Mouse (Mus musculus): Measurements from ENCODE around the gene Ctnna3. TPM values are rescaled to one million over a fixed set of nuclear protein-coding genes. Genes with fewer than 3 reads are reported as not detected.

Ctnna3 gene
- polyA plus RNA-seq, 2 experiments = 0.78 to 0.89 TPM

- Histone ChIP-seq H3K4me1 (ENCODE audit: control insufficient read depth, insufficient read depth, low read length) (no peaks in the 10 kb centered on the region), H3K36me3 (ENCODE audit: control insufficient read depth, insufficient read depth, low read length) (no peaks in the 10 kb centered on the region), H3K4me2 (replicated peaks; ENCODE audit: low read depth, low read length, severe bottlenecking) (no peak overlapping the region), H3K27ac (replicated peaks; ENCODE audit: low read depth, low read length) (no peak overlapping the region), H3K9me3 (ENCODE audit: control insufficient read depth, low read length) (no peaks in the 10 kb centered on the region), H3K27me3 (ENCODE audit: control insufficient read depth, insufficient read depth, low read length) (no peaks in the 10 kb centered on the region), H3K4me3 (replicated peaks; ENCODE audit: low read length) (no peak overlapping the region), H3K9ac (ENCODE audit: low read depth, low read length, severe bottlenecking) (no peak overlapping the region)
- DNase-seq (ENCODE audit: low spot score) = peak; percentile 28
- 59% methylated on average over 6 of the region's 6 CpGs for WGBS
- ATAC-seq (ENCODE audit: low FRiP score, low read depth) = no peak
- no peak for TF ChIP-seq POLR2A (IDR thresholded peaks at IDR 0.05; ENCODE audit: borderline replicate concordance, extremely low read depth, insufficient read depth, insufficient read length)
Observed at GRCm38 (mm10) chr10:63781948-63782347, 352.1 kb downstream of the Ctnna3 start.

- 84% methylated on average over 20 of the region's 20 CpGs for WGBS
- no peaks in the 10 kb centered on the region for H3K9me3 ChIP-seq (ENCODE audit: control insufficient read depth, low read length)
- H3K27me3 ChIP-seq (ENCODE audit: control insufficient read depth, insufficient read depth, low read length) = no peaks in the 10 kb centered on the region
- H3K27ac ChIP-seq (replicated peaks; ENCODE audit: low read depth, low read length) = no peak overlapping the region
- no peak for TF ChIP-seq POLR2A (IDR thresholded peaks at IDR 0.05; ENCODE audit: borderline replicate concordance, extremely low read depth, insufficient read depth, insufficient read length)
- H3K36me3 ChIP-seq (ENCODE audit: control insufficient read depth, insufficient read depth, low read length) = no peaks in the 10 kb centered on the region
- no peak for DNase-seq (ENCODE audit: low spot score)
- H3K4me2 ChIP-seq (replicated peaks; ENCODE audit: low read depth, low read length, severe bottlenecking) = no peak overlapping the region
- no peaks in the 10 kb centered on the region for H3K4me1 ChIP-seq (ENCODE audit: control insufficient read depth, insufficient read depth, low read length)
- no peak for ATAC-seq (ENCODE audit: low FRiP score, low read depth)
- no peak overlapping the region for H3K4me3 ChIP-seq (replicated peaks; ENCODE audit: low read length)
- H3K9ac ChIP-seq (ENCODE audit: low read depth, low read length, severe bottlenecking) = no peak overlapping the region
Observed at GRCm38 (mm10) chr10:63784808-63785535, 355.1 kb downstream of the Ctnna3 start.

GRCm38 (mm10) chr10:63786390-63786789 is 356.5 kb downstream of the Ctnna3 start:
- no peaks in the 10 kb centered on the region for H3K27me3 ChIP-seq (ENCODE audit: control insufficient read depth, insufficient read depth, low read length)
- H3K9ac ChIP-seq (ENCODE audit: low read depth, low read length, severe bottlenecking) = no peak overlapping the region
- H3K4me3 ChIP-seq (replicated peaks; ENCODE audit: low read length) = no peak overlapping the region
- H3K4me2 ChIP-seq (replicated peaks; ENCODE audit: low read depth, low read length, severe bottlenecking) = no peak overlapping the region
- peak; percentile 42 for DNase-seq (ENCODE audit: low spot score)
- WGBS = 71% methylated on average over 7 of the region's 7 CpGs
- H3K36me3 ChIP-seq (ENCODE audit: control insufficient read depth, insufficient read depth, low read length) = no peaks in the 10 kb centered on the region
- H3K9me3 ChIP-seq (ENCODE audit: control insufficient read depth, low read length) = no peaks in the 10 kb centered on the region
- no peak overlapping the region for H3K27ac ChIP-seq (replicated peaks; ENCODE audit: low read depth, low read length)
- no peak for TF ChIP-seq POLR2A (IDR thresholded peaks at IDR 0.05; ENCODE audit: borderline replicate concordance, extremely low read depth, insufficient read depth, insufficient read length)
- peak; percentile 76; the same call in 1 of the 2 replicates for ATAC-seq (ENCODE audit: low FRiP score, low read depth)
- H3K4me1 ChIP-seq (ENCODE audit: control insufficient read depth, insufficient read depth, low read length) = no peaks in the 10 kb centered on the region

DNA sequence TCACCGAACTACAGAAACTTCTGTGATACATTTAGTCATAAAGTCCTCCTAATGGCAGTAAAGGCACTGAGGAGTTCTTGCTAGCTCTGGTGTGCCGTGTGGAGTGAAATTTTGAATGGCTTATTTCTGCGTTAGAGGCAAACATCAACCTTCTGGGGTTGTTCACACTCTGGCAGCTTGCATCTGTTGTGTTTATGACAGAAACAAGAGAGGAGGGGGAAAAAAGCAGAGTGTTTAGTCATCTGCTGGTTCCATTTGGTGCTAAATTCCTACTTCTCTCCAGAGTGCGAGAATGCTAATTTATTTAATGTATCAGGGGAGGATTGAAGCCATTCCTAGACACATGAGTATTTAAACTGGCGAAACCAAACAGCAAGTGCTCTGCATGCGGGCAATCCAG is 374.0 kb downstream of the Ctnna3 start:
- no peaks in the 10 kb centered on the region for H3K4me1 ChIP-seq (ENCODE audit: control insufficient read depth, insufficient read depth, low read length)
- DNase-seq (ENCODE audit: low spot score) (no peak), ATAC-seq (ENCODE audit: low FRiP score, low read depth) (no peak)
- no peak overlapping the region for H3K9ac ChIP-seq (ENCODE audit: low read depth, low read length, severe bottlenecking)
- no peaks in the 10 kb centered on the region for H3K36me3 ChIP-seq (ENCODE audit: control insufficient read depth, insufficient read depth, low read length)
- H3K4me2 ChIP-seq (replicated peaks; ENCODE audit: low read depth, low read length, severe bottlenecking) = no peak overlapping the region
- H3K27me3 ChIP-seq (ENCODE audit: control insufficient read depth, insufficient read depth, low read length) = no peaks in the 10 kb centered on the region
- no peak overlapping the region for H3K27ac ChIP-seq (replicated peaks; ENCODE audit: low read depth, low read length)
- no peak overlapping the region for H3K4me3 ChIP-seq (replicated peaks; ENCODE audit: low read length)
- no peak for TF ChIP-seq POLR2A (IDR thresholded peaks at IDR 0.05; ENCODE audit: borderline replicate concordance, extremely low read depth, insufficient read depth, insufficient read length)
- no peaks in the 10 kb centered on the region for H3K9me3 ChIP-seq (ENCODE audit: control insufficient read depth, low read length)
- 72% methylated on average over 6 of the region's 6 CpGs for WGBS

DNA sequence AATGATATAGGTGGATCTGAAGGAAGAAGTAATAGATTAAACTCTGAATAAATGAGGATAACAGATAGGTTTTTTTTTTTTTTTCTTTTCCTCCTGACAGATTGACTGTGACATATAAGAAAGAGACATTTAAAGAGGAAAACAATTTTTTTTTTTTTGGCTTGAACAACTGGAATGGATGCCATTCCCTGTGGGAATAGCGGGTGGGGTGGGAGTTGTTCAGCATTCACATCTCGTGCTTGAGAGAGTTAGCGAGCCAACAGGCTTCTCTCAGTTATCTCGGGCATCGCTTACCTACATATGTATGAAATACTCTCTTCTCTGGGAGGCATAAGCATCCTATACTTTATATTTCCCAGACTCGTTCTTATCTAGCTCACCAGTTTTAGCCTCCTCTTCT is 375.7 kb downstream of the Ctnna3 start:
- Histone ChIP-seq H3K9me3 (ENCODE audit: control insufficient read depth, low read length) (no peaks in the 10 kb centered on the region), H3K4me2 (replicated peaks; ENCODE audit: low read depth, low read length, severe bottlenecking) (no peak overlapping the region), H3K4me3 (replicated peaks; ENCODE audit: low read length) (no peak overlapping the region), H3K27ac (replicated peaks; ENCODE audit: low read depth, low read length) (no peak overlapping the region), H3K9ac (ENCODE audit: low read depth, low read length, severe bottlenecking) (no peak overlapping the region), H3K4me1 (ENCODE audit: control insufficient read depth, insufficient read depth, low read length) (no peaks in the 10 kb centered on the region), H3K27me3 (ENCODE audit: control insufficient read depth, insufficient read depth, low read length) (no peaks in the 10 kb centered on the region), H3K36me3 (ENCODE audit: control insufficient read depth, insufficient read depth, low read length) (no peaks in the 10 kb centered on the region)
- TF ChIP-seq POLR2A (IDR thresholded peaks at IDR 0.05; ENCODE audit: borderline replicate concordance, extremely low read depth, insufficient read depth, insufficient read length) = no peak
- DNase-seq (ENCODE audit: low spot score) (no peak), ATAC-seq (ENCODE audit: low FRiP score, low read depth) (no peak)
- WGBS = 87% methylated on average over 6 of the region's 6 CpGs
